Mouse (Mus musculus): ENCODE data around the gene St3gal5. TPM values are rescaled to one million over a fixed set of nuclear protein-coding genes. Genes with fewer than 3 reads are reported as not detected.

St3gal5 gene
- polyA plus RNA-seq, 1 experiment: 27.7 TPM

- TF ChIP-seq POLR2A (IDR thresholded peaks at IDR 0.05; ENCODE audit: control insufficient read depth, low read depth, low read length) (no peak), CTCF (IDR thresholded peaks at IDR 0.05; ENCODE audit: control insufficient read depth, insufficient read depth, insufficient replicate concordance, low read depth, low read length) (no peak)
- H3K27me3 ChIP-seq (ENCODE audit: control insufficient read depth, insufficient read depth, low read length): no peaks in the 10 kb centered on the region
- no peaks in the 10 kb centered on the region for H3K36me3 ChIP-seq (ENCODE audit: control insufficient read depth, insufficient read depth, low read length)
- H3K4me1 ChIP-seq (ENCODE audit: control insufficient read depth, insufficient read depth, low read length): no peaks in the 10 kb centered on the region
- no peak overlapping the region for H3K27ac ChIP-seq (ENCODE audit: control insufficient read depth, insufficient read depth, low read depth, low read length)
- H3K4me3 ChIP-seq (ENCODE audit: control insufficient read depth, low read depth, low read length): no peak overlapping the region
Measured at GRCm38 (mm10) chr6:72179006-72179405, 81.6 kb downstream of the St3gal5 start.

- Histone ChIP-seq H3K27me3 (ENCODE audit: control insufficient read depth, insufficient read depth, low read length) (no peaks in the 10 kb centered on the region), H3K27ac (ENCODE audit: control insufficient read depth, insufficient read depth, low read depth, low read length) (no peak overlapping the region)
Measured at GRCm38 (mm10) chr6:72179562-72180502, 82.4 kb downstream of the St3gal5 start.

GRCm38 (mm10) chr6:72184576-72184975, 87.2 kb downstream of the St3gal5 start:
- Histone ChIP-seq H3K36me3 (ENCODE audit: control insufficient read depth, insufficient read depth, low read length) (no peaks in the 10 kb centered on the region), H3K27ac (ENCODE audit: control insufficient read depth, insufficient read depth, low read depth, low read length) (no peak overlapping the region), H3K4me1 (ENCODE audit: control insufficient read depth, insufficient read depth, low read length) (peaks cover 7% of the 10 kb centered on the region), H3K4me3 (ENCODE audit: control insufficient read depth, low read depth, low read length) (no peak overlapping the region), H3K27me3 (ENCODE audit: control insufficient read depth, insufficient read depth, low read length) (no peaks in the 10 kb centered on the region)
- TF ChIP-seq POLR2A (IDR thresholded peaks at IDR 0.05; ENCODE audit: control insufficient read depth, low read depth, low read length) (no peak), CTCF (IDR thresholded peaks at IDR 0.05; ENCODE audit: control insufficient read depth, insufficient read depth, insufficient replicate concordance, low read depth, low read length) (no peak)

More at GRCm38 (mm10) chr6:72179562-72180502, 82.4 kb downstream of the St3gal5 start:
- Histone ChIP-seq H3K4me1 (ENCODE audit: control insufficient read depth, insufficient read depth, low read length) (no peaks in the 10 kb centered on the region), H3K4me3 (ENCODE audit: control insufficient read depth, low read depth, low read length) (no peak overlapping the region), H3K36me3 (ENCODE audit: control insufficient read depth, insufficient read depth, low read length) (no peaks in the 10 kb centered on the region)
- TF ChIP-seq CTCF (IDR thresholded peaks at IDR 0.05; ENCODE audit: control insufficient read depth, insufficient read depth, insufficient replicate concordance, low read depth, low read length) (no peak), POLR2A (IDR thresholded peaks at IDR 0.05; ENCODE audit: control insufficient read depth, low read depth, low read length) (no peak)

GRCm38 (mm10) chr6:72185893-72186490, 88.6 kb downstream of the St3gal5 start:
- H3K27ac ChIP-seq (ENCODE audit: control insufficient read depth, insufficient read depth, low read depth, low read length): no peak overlapping the region
- H3K4me3 ChIP-seq (ENCODE audit: control insufficient read depth, low read depth, low read length): no peak overlapping the region
- peaks cover 7% of the 10 kb centered on the region for H3K4me1 ChIP-seq (ENCODE audit: control insufficient read depth, insufficient read depth, low read length)
- no peaks in the 10 kb centered on the region for H3K27me3 ChIP-seq (ENCODE audit: control insufficient read depth, insufficient read depth, low read length)
- TF ChIP-seq CTCF (IDR thresholded peaks at IDR 0.05; ENCODE audit: control insufficient read depth, insufficient read depth, insufficient replicate concordance, low read depth, low read length) (peak; percentile 99), POLR2A (IDR thresholded peaks at IDR 0.05; ENCODE audit: control insufficient read depth, low read depth, low read length) (no peak)
- no peaks in the 10 kb centered on the region for H3K36me3 ChIP-seq (ENCODE audit: control insufficient read depth, insufficient read depth, low read length)

DNA sequence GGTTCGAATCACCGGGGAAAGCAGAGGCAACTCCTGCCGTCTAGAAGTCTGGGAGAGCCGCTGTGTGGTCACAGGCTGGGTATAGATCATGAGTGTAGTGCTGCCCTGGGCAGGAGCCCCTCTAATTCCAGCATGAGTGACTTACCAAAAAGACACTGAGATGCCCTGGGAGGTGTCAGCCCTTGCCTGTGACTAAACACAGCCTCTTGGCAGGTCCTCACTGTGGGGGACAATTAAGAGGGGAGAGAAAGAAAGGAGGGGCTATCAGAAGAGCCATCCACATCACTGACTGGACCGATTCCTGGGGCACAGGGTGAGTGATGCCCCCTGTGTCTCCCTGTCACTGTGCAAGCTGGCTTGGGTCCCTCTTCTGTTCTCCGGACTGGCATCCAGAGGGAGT, 89.4 kb downstream of the St3gal5 start:
- no peak overlapping the region for H3K27ac ChIP-seq (ENCODE audit: control insufficient read depth, insufficient read depth, low read depth, low read length)
- no peaks in the 10 kb centered on the region for H3K27me3 ChIP-seq (ENCODE audit: control insufficient read depth, insufficient read depth, low read length)

GRCm38 (mm10) chr6:72189061-72189863, 91.9 kb downstream of the St3gal5 start:
- no peak overlapping the region for H3K27ac ChIP-seq (ENCODE audit: control insufficient read depth, insufficient read depth, low read depth, low read length)
- H3K4me3 ChIP-seq (ENCODE audit: control insufficient read depth, low read depth, low read length): 0 out of 2 replicates have a peak overlapping the region, but pooled peaks have one; percentile 8
- TF ChIP-seq CTCF (IDR thresholded peaks at IDR 0.05; ENCODE audit: control insufficient read depth, insufficient read depth, insufficient replicate concordance, low read depth, low read length): no peak
- TF ChIP-seq POLR2A (IDR thresholded peaks at IDR 0.05; ENCODE audit: control insufficient read depth, low read depth, low read length): no peak
- no peaks in the 10 kb centered on the region for H3K36me3 ChIP-seq (ENCODE audit: control insufficient read depth, insufficient read depth, low read length)
- H3K4me1 ChIP-seq (ENCODE audit: control insufficient read depth, insufficient read depth, low read length): peaks cover 7% of the 10 kb centered on the region
- H3K27me3 ChIP-seq (ENCODE audit: control insufficient read depth, insufficient read depth, low read length): no peaks in the 10 kb centered on the region

More for the DNA sequence above, 89.4 kb downstream of the St3gal5 start:
- H3K4me1 ChIP-seq (ENCODE audit: control insufficient read depth, insufficient read depth, low read length): peaks cover 7% of the 10 kb centered on the region
- H3K36me3 ChIP-seq (ENCODE audit: control insufficient read depth, insufficient read depth, low read length): no peaks in the 10 kb centered on the region
- H3K4me3 ChIP-seq (ENCODE audit: control insufficient read depth, low read depth, low read length): no peak overlapping the region
- no peak for TF ChIP-seq POLR2A (IDR thresholded peaks at IDR 0.05; ENCODE audit: control insufficient read depth, low read depth, low read length)

DNA sequence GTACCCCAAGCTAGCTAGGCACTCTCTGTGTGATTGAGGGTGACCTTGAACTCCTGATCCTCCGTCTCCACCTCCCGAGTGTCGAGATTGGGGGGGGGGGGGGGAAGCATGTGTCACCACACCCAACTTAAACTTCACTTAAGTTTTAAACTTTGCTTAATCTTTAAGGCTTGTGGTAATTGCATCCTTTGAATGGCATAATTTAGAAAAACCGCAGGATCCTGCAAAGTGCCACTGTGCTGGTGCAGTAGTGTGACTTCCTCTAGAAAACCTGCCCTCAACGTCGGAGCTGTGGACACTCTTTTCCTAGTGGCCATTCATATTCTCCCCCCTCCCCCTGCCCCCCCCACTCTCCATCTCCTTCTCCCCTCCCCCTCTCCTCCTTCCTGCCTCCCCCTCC, 92.7 kb downstream of the St3gal5 start:
- Histone ChIP-seq H3K27ac (ENCODE audit: control insufficient read depth, insufficient read depth, low read depth, low read length) (no peak overlapping the region), H3K4me1 (ENCODE audit: control insufficient read depth, insufficient read depth, low read length) (peaks cover 7% of the 10 kb centered on the region), H3K27me3 (ENCODE audit: control insufficient read depth, insufficient read depth, low read length) (no peaks in the 10 kb centered on the region), H3K36me3 (ENCODE audit: control insufficient read depth, insufficient read depth, low read length) (no peaks in the 10 kb centered on the region), H3K4me3 (ENCODE audit: control insufficient read depth, low read depth, low read length) (no peak overlapping the region)
- no peak for TF ChIP-seq CTCF (IDR thresholded peaks at IDR 0.05; ENCODE audit: control insufficient read depth, insufficient read depth, insufficient replicate concordance, low read depth, low read length)
- TF ChIP-seq POLR2A (IDR thresholded peaks at IDR 0.05; ENCODE audit: control insufficient read depth, low read depth, low read length): no peak
